Mouse (Mus musculus) testis, adult 2 months (tissue): Measurements from ENCODE around the gene Usf2.

ENCODE experiments used
- CTCF ChIP-seq: fragments of 200-500 bp; IDR thresholded peaks from 2 replicates; pipeline ENCODE4 v1.5.1; 2012; ENCODE audit warnings: low read depth, mild to moderate bottlenecking, inconsistent platforms, low read length, moderate library complexity; ENCODE audit not compliant: control insufficient read depth, insufficient read depth, insufficient replicate concordance
- POLR2A ChIP-seq: fragments of 200-500 bp; IDR thresholded peaks from 2 replicates; pipeline ENCODE4 v1.6.1; 2012; ENCODE audit warnings: low read depth, mild to moderate bottlenecking, inconsistent platforms, low read length, moderate library complexity; ENCODE audit not compliant: control insufficient read depth

DNA sequence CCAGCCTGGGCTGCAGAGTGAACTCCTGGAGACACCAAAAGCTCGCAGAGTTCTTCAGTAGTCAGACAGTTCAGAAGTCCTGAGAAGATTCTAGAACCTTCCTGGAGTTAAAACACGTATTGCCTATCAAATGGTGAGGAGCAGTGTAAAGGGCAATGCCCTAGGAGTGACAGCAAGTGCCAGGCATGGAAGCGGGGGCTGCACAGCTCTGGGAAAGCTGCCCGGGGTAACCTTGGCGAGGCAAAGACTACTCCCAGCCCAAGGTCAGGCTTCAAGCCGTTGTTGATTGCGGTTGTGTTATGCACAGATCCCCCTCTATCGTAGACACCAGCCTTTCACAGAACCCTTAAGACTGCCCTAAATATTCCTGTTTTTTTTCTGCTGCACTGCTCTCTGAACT is 12.0 kb upstream of the Usf2 start:
- TF ChIP-seq CTCF (no peak), POLR2A (0 out of 2 replicates have a peak, but pooled peaks have one; percentile 20)
